Mouse (Mus musculus): ENCODE data around the gene 1700034J05Rik. TPM values are rescaled to one million over a fixed set of nuclear protein-coding genes. Genes with fewer than 3 reads are reported as not detected.
A peak's percentile ranks its signal among the peaks of the same experiment; 100 is the strongest.

The 1700034J05Rik gene
- total RNA-seq, 2 experiments from 2014 or later: not detected

- intact Hi-C loops (cut with DNase I): loop anchor here (1.0 to 2.0 kb wide), 2 partner anchors 85 to 129 kb away; no protein-coding TSS in a partner anchor
- no peak overlapping the region for H3K27ac ChIP-seq
Observed at GRCm38 (mm10) chr6:146961832-146962481, 7.7 kb upstream of the 1700034J05Rik start.

GRCm38 (mm10) chr6:146960956-146961355, 6.7 kb upstream of the 1700034J05Rik start:
- intact Hi-C loops (cut with DNase I): loop anchor here (1.0 to 2.0 kb wide), 2 partner anchors 84 to 128 kb away; no protein-coding TSS in a partner anchor
- H3K4me3 ChIP-seq: no peak overlapping the region
- peak overlapping the region; percentile 67 for H3K27ac ChIP-seq
- TF ChIP-seq CTCF (IDR thresholded peaks at IDR 0.05): no peak
- no peak for DNase-seq (ENCODE audit: extremely low spot score in 1 of 2, low spot score in 2 of 2)

More at GRCm38 (mm10) chr6:146961832-146962481, 7.7 kb upstream of the 1700034J05Rik start:
- no peak for DNase-seq (ENCODE audit: extremely low spot score in 1 of 2, low spot score in 2 of 2)
- no peak overlapping the region for H3K4me3 ChIP-seq
- TF ChIP-seq CTCF (IDR thresholded peaks at IDR 0.05): peak; percentile 56

GRCm38 (mm10) chr6:146959908-146960680, 5.9 kb upstream of the 1700034J05Rik start:
- intact Hi-C loops (cut with DNase I): loop anchor here (1.0 to 2.0 kb wide), 2 partner anchors 23 to 83 kb away; no protein-coding TSS in a partner anchor
- no peak for TF ChIP-seq CTCF (IDR thresholded peaks at IDR 0.05)
- DNase-seq (ENCODE audit: extremely low spot score in 1 of 2, low spot score in 2 of 2): peak in 1 of 2 experiments; percentile 33
- Histone ChIP-seq H3K27ac (peak overlapping the region; percentile 67), H3K4me3 (no peak overlapping the region)

- intact Hi-C loops (cut with DNase I): loop anchor here (1.0 kb wide), 1 partner anchor 25 kb away; no protein-coding TSS in a partner anchor
- no peak for DNase-seq (ENCODE audit: extremely low spot score in 1 of 2, low spot score in 2 of 2)
- Histone ChIP-seq H3K27ac (peak overlapping the region; percentile 67), H3K4me3 (no peak overlapping the region)
- TF ChIP-seq CTCF (IDR thresholded peaks at IDR 0.05): no peak
Observed at GRCm38 (mm10) chr6:146958694-146959093, 4.5 kb upstream of the 1700034J05Rik start.

- intact Hi-C loops (cut with DNase I): no loop called here
- TF ChIP-seq CTCF (IDR thresholded peaks at IDR 0.05): no peak
- no peak for DNase-seq (ENCODE audit: extremely low spot score in 1 of 2, low spot score in 2 of 2)
- H3K27ac ChIP-seq: no peak overlapping the region
- H3K4me3 ChIP-seq: no peak overlapping the region
Observed at GRCm38 (mm10) chr6:146956961-146957360, 2.7 kb upstream of the 1700034J05Rik start.

GRCm38 (mm10) chr6:146955896-146956295, 1.7 kb upstream of the 1700034J05Rik start:
- TF ChIP-seq CTCF (IDR thresholded peaks at IDR 0.05): no peak
- Histone ChIP-seq H3K27ac (peak overlapping the region; percentile 45; the same call in 1 of the 2 replicates), H3K4me3 (no peak overlapping the region)
- intact Hi-C loops (cut with DNase I): loop anchor here (1.0 kb wide), 1 partner anchor 79 kb away; no protein-coding TSS in a partner anchor
- peak; percentile 33 to 51 for DNase-seq (ENCODE audit: extremely low spot score in 1 of 2, low spot score in 2 of 2)

- Histone ChIP-seq H3K27ac (peak overlapping the region; percentile 45; the same call in 1 of the 2 replicates), H3K4me3 (no peak overlapping the region)
- TF ChIP-seq CTCF (IDR thresholded peaks at IDR 0.05): no peak
- DNase-seq (ENCODE audit: extremely low spot score in 1 of 2, low spot score in 2 of 2): no peak
- intact Hi-C loops (cut with DNase I): loop anchor here (1.0 kb wide), 1 partner anchor 78 kb away; no protein-coding TSS in a partner anchor
Observed at GRCm38 (mm10) chr6:146955475-146955874, 1.3 kb upstream of the 1700034J05Rik start.

- no peak overlapping the region for H3K4me3 ChIP-seq
- no peak for TF ChIP-seq CTCF (IDR thresholded peaks at IDR 0.05)
- intact Hi-C loops (cut with DNase I): no loop called here
- no peak overlapping the region for H3K27ac ChIP-seq
- no peak for DNase-seq (ENCODE audit: extremely low spot score in 1 of 2, low spot score in 2 of 2)
Observed at GRCm38 (mm10) chr6:146950454-146950832, 3.8 kb downstream of the 1700034J05Rik start.

- Histone ChIP-seq H3K4me3 (no peak overlapping the region), H3K27ac (no peak overlapping the region)
- DNase-seq (ENCODE audit: extremely low spot score in 1 of 2, low spot score in 2 of 2): no peak
- no peak; the same call in 1 of the 2 replicates for TF ChIP-seq CTCF (IDR thresholded peaks at IDR 0.05)
- intact Hi-C loops (cut with DNase I): no loop called here
Observed at GRCm38 (mm10) chr6:146949682-146950453, 4.4 kb downstream of the 1700034J05Rik start.

GRCm38 (mm10) chr6:146947186-146947585, 7.0 kb downstream of the 1700034J05Rik start:
- Histone ChIP-seq H3K4me3 (no peak overlapping the region), H3K27ac (no peak overlapping the region)
- intact Hi-C loops (cut with DNase I): no loop called here
- no peak for TF ChIP-seq CTCF (IDR thresholded peaks at IDR 0.05)
- no peak for DNase-seq (ENCODE audit: extremely low spot score in 1 of 2, low spot score in 2 of 2)

GRCm38 (mm10) chr6:146946327-146947029, 7.7 kb downstream of the 1700034J05Rik start:
- intact Hi-C loops (cut with DNase I): no loop called here
- DNase-seq (ENCODE audit: extremely low spot score in 1 of 2, low spot score in 2 of 2): no peak
- Histone ChIP-seq H3K4me3 (no peak overlapping the region), H3K27ac (no peak overlapping the region)
- TF ChIP-seq CTCF (IDR thresholded peaks at IDR 0.05): no peak
